Mouse (Mus musculus) CH12.LX (cell line): ENCODE data around the gene Prr29.

ENCODE experiments used
- CTCF ChIP-seq, 2 experiments: IDR thresholded peaks in 1 of 2; conservative IDR thresholded peaks in 1 of 2; 2 replicates each; pipeline ENCODE4 v1.5.1; 2011 to 2012; ENCODE audit warnings: low read depth in 2 of 2, low read length in 2 of 2, improper control_type of control experiment in 1 of 2, inconsistent platforms in 1 of 2, mild to moderate bottlenecking in 1 of 2, moderate library complexity in 1 of 2
- JUND ChIP-seq: conservative IDR thresholded peaks from 2 replicates; pipeline ENCODE4 v1.6.1; 2011; ENCODE audit warnings: low read depth, low read length, improper control_type of control experiment
- MAZ ChIP-seq: IDR thresholded peaks from 2 replicates; pipeline ENCODE4 v1.6.1; 2012; ENCODE audit warnings: low read depth, mild to moderate bottlenecking, inconsistent platforms, low read length, improper control_type of control experiment, moderate library complexity
- NRF1 ChIP-seq: IDR thresholded peaks from 2 replicates; pipeline ENCODE4 v1.6.1; 2014; ENCODE audit warnings: low read depth, mild to moderate bottlenecking, inconsistent platforms, low read length, improper control_type of control experiment, moderate library complexity
- UBTF ChIP-seq: IDR thresholded peaks from 2 replicates; pipeline ENCODE4 v1.6.1; 2012; ENCODE audit warnings: low read depth, mild to moderate bottlenecking, inconsistent platforms, low read length, improper control_type of control experiment, moderate library complexity
- ZC3H11A ChIP-seq: IDR thresholded peaks from 2 replicates; pipeline ENCODE4 v1.6.1; 2012; ENCODE audit warnings: low read depth, mild to moderate bottlenecking, inconsistent platforms, low read length, improper control_type of control experiment

- TF ChIP-seq NRF1: no peak
- no peak for TF ChIP-seq CTCF (conservative IDR thresholded peaks at IDR 0.05 in 1 of 2, IDR thresholded peaks at IDR 0.05 in 1 of 2; ENCODE audit: low read depth in 2 of 2, low read length in 2 of 2)
- TF ChIP-seq ZC3H11A: no peak
- TF ChIP-seq MAZ: no peak
- no peak for TF ChIP-seq JUND
- TF ChIP-seq UBTF: no peak
These were observed 25.5 kb downstream of the Prr29 start for GRCm38 (mm10) chr11:106390757-106391156.
